Mouse (Mus musculus): ENCODE data around the gene Parm1.

Gene Parm1

DNA sequence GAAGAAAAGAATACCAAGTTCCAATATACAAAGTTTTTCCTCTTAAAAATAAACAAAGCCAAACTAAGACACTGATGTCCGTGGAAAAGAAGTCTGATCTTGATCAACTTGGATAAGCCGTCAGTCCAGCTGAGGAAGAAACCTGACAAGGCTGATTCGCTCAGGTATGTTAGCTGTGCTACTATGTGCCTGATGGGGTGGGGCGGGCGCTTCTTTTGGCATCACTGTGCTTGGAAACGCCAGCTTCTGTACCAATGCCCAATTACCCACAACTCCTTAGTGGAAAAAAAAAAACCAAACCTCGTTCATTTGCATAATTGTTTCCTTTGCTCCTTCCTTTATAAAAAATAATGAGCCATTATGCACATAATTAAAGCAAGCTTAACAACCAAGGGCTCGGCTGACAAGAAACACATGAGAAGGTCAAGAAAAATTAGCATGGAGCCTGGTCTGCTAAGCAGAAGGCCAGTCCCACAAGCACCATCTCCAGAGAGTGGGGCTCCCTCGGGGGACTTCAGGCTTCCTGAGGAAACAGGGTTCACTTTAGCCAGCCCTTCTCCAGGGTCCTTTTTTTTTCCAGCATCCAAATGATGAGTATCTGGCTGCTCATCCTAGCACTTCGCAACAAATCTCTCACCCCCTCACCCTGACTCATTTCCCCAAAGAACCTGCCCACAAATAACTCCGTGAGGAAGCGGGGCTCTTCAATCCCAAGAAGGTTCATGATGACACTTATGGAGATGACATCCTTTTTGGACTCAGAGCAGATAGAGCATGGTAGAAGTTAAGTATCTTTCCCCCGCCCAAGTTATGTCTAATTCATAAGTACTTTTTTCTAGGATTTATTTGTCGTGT is 135.9 kb downstream of the Parm1 start:
- in situ Hi-C loops (cut with MboI, MseI), result no loop called here

DNA sequence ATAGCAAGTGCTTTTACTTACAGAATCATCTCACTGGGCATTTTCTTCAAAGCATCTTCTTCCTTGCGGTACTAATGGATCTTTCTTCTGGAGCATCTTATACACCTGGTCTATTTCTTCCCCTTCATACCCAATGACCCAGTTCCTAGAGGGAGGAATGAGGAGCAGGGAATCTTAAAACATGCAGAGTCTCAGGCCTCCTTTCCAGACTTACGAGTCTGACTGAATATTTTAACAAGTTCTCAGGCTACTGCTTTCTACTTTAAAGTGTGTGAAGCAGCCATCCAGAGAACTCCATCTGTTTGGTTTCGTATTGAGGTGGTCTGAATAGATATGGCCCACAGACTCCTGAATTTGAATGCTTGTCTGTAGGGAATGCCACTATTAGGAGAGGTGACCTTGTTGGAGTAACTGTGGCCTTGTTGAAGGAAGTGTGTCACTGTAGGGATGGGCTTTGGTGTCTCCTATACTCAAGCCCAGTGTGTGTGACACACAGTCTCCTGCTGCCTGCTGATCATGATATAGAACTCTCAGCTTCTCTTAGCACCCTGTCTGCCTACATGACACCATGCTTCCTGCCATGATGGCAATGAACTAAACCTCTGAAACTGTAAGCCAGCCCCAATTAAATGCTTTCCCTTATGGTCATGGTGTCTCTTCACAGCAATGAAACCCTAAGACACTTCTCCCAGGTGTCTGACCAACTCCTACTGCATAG is 137.1 kb downstream of the Parm1 start:
- in situ Hi-C loops (cut with MboI, MseI), result no loop called here

DNA sequence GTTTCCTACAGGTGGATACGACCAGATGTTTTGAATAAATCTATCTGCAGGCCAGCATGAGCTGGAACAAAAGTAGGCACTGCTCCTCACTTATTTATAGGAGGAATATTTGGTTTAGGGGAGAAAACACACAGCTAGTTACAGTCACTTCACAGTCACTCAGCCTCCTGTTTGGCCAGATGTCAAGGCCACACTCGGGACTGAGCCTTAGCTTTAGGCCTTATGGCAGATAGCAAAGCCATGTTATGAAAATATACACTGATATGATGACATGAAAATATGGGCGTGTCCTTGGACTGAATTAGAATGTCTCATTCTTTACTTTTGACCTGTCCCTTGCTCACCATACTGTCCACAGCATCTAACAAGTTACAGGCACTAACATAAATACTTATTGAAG is 137.8 kb downstream of the Parm1 start:
- in situ Hi-C loops (cut with MboI, MseI), result no loop called here

DNA sequence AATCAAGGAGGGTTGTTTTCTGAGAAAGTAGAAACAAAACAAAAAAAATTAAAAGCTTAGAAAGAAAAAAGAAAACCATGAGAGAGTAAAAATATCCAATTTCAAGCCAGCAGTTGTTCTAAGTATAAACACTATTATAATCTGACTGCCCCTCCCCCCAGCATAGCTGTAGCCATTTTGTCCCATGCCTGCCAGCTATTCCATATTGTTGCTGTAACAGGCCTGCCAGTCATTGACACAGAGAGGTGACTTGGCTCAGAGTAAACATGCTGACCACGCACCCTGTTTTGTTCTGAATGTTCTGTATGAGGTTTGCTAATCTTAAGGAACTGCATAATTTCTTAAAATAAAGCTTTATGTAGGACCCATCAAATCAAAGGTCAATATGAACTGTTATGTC is 145.3 kb downstream of the Parm1 start:
- in situ Hi-C loops (cut with MboI, MseI), result no loop called here

DNA sequence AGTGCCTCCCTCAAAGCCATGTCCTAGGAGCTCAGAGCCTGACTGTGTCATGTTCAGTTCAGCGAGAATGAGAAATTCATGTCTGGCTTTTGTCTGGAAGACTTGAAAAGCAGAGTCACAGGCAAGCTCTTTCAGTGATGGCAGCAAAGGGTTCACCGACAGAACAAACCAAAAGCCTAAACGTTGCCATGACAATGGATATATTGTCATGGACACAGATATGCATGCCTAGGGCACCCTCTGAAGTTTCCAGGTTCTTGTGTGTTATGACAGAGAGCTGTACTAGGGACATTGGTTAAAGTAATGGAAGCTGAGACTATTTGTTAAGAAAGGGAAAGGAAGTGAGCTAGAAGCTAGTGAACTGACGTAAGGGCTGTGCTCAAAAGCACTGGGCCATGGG is 149.7 kb downstream of the Parm1 start:
- in situ Hi-C loops (cut with MboI, MseI), result no loop called here

DNA sequence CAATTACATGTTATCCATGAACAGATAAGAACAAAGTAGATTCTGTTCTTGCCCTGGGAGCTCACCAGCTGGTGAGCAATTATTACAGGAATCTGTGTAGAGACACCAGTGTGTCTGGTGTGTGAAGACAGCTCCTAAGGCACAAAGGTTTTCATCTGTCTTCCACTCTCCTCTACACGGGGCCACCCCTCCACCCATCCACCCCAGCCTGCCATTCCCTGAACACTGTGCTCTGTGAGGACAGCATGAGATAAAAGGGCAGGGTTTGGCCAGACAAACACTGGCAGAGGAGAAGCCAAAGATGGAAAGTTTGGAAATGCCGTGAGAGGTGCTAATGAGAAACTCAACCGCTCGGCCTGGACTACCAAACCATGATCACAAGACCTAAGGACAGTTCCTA is 151.8 kb downstream of the Parm1 start:
- in situ Hi-C loops (cut with MboI, MseI), result no loop called here
